Mouse (Mus musculus) heart, adult 9 months (tissue): ENCODE measurements around the gene Sgk1.
A peak's percentile ranks its signal among the peaks of the same experiment; 100 is the strongest.
"Not testable (repeated sequence)": the region's sequence is repeated elsewhere in the genome, so short reads cannot be mapped to it uniquely, and the experiment has no call there.

Experiments
- DNase-seq, 2 experiments: peaks; one replicate each; pipeline ENCODE4 v3.0.0; 2022; ENCODE audit warnings: low spot score in 2 of 2

The Sgk1 gene

GRCm38 (mm10) chr10:21866504-21866903 is 15.5 kb upstream of the Sgk1 start:
- no peak for DNase-seq

GRCm38 (mm10) chr10:21868221-21868620 is 13.8 kb upstream of the Sgk1 start:
- no peak for DNase-seq

- no peak for DNase-seq
Measured at GRCm38 (mm10) chr10:21868623-21869022, 13.4 kb upstream of the Sgk1 start.

- no peak for DNase-seq
Measured at GRCm38 (mm10) chr10:21881837-21882183, 174 bp upstream of the Sgk1 start.

- DNase-seq: no peak
Measured at GRCm38 (mm10) chr10:21883587-21883986, 1.6 kb downstream of the Sgk1 start.

GRCm38 (mm10) chr10:21884534-21884933 is 2.5 kb downstream of the Sgk1 start:
- no peak for DNase-seq

GRCm38 (mm10) chr10:21889141-21889765 is 7.3 kb downstream of the Sgk1 start:
- DNase-seq: peak; percentile 35 to 51

- no peak for DNase-seq
Measured at GRCm38 (mm10) chr10:21890293-21890692, 8.3 kb downstream of the Sgk1 start.

GRCm38 (mm10) chr10:21891442-21891841 is 9.5 kb downstream of the Sgk1 start:
- DNase-seq: no peak

GRCm38 (mm10) chr10:21892104-21892503 is 10.1 kb downstream of the Sgk1 start:
- no peak for DNase-seq

- DNase-seq: no peak
Measured at GRCm38 (mm10) chr10:21898417-21898816, 16.4 kb downstream of the Sgk1 start.

GRCm38 (mm10) chr10:21898851-21899250 is 16.9 kb downstream of the Sgk1 start:
- DNase-seq: not testable (repeated sequence)

- DNase-seq: no peak
Measured at GRCm38 (mm10) chr10:21899397-21899796, 17.4 kb downstream of the Sgk1 start.

- peak; percentile 40 to 58 for DNase-seq
Measured at GRCm38 (mm10) chr10:21902152-21903140, 20.5 kb downstream of the Sgk1 start.

GRCm38 (mm10) chr10:21904151-21904550 is 22.2 kb downstream of the Sgk1 start:
- DNase-seq: no peak

- DNase-seq: no peak
Measured at GRCm38 (mm10) chr10:21905616-21906015, 23.6 kb downstream of the Sgk1 start.

GRCm38 (mm10) chr10:21906894-21907446 is 25.0 kb downstream of the Sgk1 start:
- no peak for DNase-seq

GRCm38 (mm10) chr10:21907784-21908183 is 25.8 kb downstream of the Sgk1 start:
- no peak for DNase-seq

GRCm38 (mm10) chr10:21908686-21909085 is 26.7 kb downstream of the Sgk1 start:
- DNase-seq: peak; percentile 19 to 44

GRCm38 (mm10) chr10:21910334-21910733 is 28.4 kb downstream of the Sgk1 start:
- no peak for DNase-seq

- DNase-seq: no peak
Measured at GRCm38 (mm10) chr10:21911303-21911947, 29.4 kb downstream of the Sgk1 start.

GRCm38 (mm10) chr10:21914751-21915150 is 32.8 kb downstream of the Sgk1 start:
- DNase-seq: no peak
